In the genomic region with DNA sequence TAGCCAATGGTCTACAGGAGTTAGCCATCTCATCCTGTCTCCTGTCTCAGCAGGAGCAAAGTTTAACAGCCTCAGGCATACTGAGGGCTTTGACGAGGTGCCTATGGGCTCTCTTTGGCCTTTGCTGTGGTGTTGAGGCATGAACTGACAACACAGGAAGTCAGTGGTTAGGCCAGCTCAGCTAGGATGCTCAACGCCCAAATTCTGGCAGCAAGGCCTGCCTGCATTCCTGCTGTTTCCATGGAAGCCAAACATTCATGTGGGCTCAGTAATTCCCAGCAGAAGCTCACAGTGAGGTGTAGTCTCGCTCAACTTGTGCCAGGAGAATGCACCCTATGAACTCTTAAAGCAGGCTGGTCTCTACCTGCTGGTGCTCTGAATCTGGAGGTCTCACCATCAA, we compare ENCODE assay signal across 12 mouse cellular contexts. TPM values are rescaled to one million over a fixed set of nuclear protein-coding genes. Genes with fewer than 3 reads are reported as not detected.
A peak's percentile ranks its signal among the peaks of the same experiment; 100 is the strongest.
DNase-seq lines count a peak whose midpoint lies in the region; ATAC-seq and TF ChIP-seq lines count a peak whose summit lies in the region.
"Had no signal": no experiment of that assay in that cellular context is flagged by ENCODE, and none has a peak within 500 bp of the region (broad histone marks: within the 10 kb centered on the region; RNA-seq: fewer than 3 reads in every experiment).

No protein-coding gene starts in this region.

- no peak for TF ChIP-seq CTCF in gastrocnemius, adult 2 months (IDR thresholded peaks at IDR 0.05)
- TF ChIP-seq CTCF in Patski (IDR thresholded peaks at IDR 0.05) = no peak

- H3K4me1 ChIP-seq in intestine, embryonic 15.5 days (replicated peaks) = no peaks in the 10 kb centered on the region
- H3K4me1 ChIP-seq: embryonic facial prominence, embryonic 12.5 days; liver, embryonic 15.5 days had no signal

- no peak overlapping the region for H3K4me3 ChIP-seq in gastrocnemius, adult 2 months
- H3K4me3 ChIP-seq in intestine, embryonic 15.5 days (replicated peaks) = no peak overlapping the region
- H3K4me3 ChIP-seq: embryonic facial prominence, embryonic 12.5 days; liver, embryonic 15.5 days had no signal

- peak; percentile 21 for DNase-seq in gastrocnemius, adult 2 months
- DNase-seq in gastrocnemius, adult 8-10 months (ENCODE audit: low spot score in 2 of 2) = no peak
- DNase-seq in left cerebral cortex, postnatal 14 days (ENCODE audit: low spot score in 2 of 2) = peak; percentile 37 to 63
- no peak for DNase-seq in left cerebral cortex, adult 11 months (ENCODE audit: low spot score)
- peak; percentile 71 for DNase-seq in Patski (ENCODE audit: low read depth, low spot score)
- DNase-seq in lung, postnatal 10 days = peak; percentile 52
- no peak for DNase-seq in adrenal gland, adult 18-20 months (ENCODE audit: low spot score in 2 of 2)
- DNase-seq: kidney, postnatal 14 days; spleen, adult 18-20 months had no signal

- in situ Hi-C loops in Patski (cut with MboI; ENCODE audit: low pct_unique_long_range_greater_than_20kb) = no loop called here

- CTCF ChIA-PET in Patski (lab: Charles Lee) = interaction anchor here (1.4 to 1.5 kb wide), 2 partner anchors 21 to 31 kb away, joined by 3 to 6 read pairs; no protein-coding TSS in a partner anchor

- no peak overlapping the region for H3K9ac ChIP-seq in intestine, embryonic 15.5 days
- H3K9ac ChIP-seq: embryonic facial prominence, embryonic 12.5 days; liver, embryonic 15.5 days had no signal

- 57% methylated on average over 3 of the region's 3 CpGs for WGBS in intestine, embryonic 15.5 days

- no peaks in the 10 kb centered on the region for H3K36me3 ChIP-seq in intestine, embryonic 15.5 days
- H3K36me3 ChIP-seq: embryonic facial prominence, embryonic 12.5 days; liver, embryonic 15.5 days had no signal

- POLR2A ChIA-PET in Patski (lab: Charles Lee) = interaction anchor here (1.0 kb wide), 1 partner anchor 23 kb away, joined by 4 read pairs; no protein-coding TSS in a partner anchor

- H3K4me2 ChIP-seq in intestine, embryonic 15.5 days (replicated peaks) = no peak overlapping the region
- H3K4me2 ChIP-seq: embryonic facial prominence, embryonic 12.5 days; liver, embryonic 15.5 days had no signal

- H3K27ac ChIP-seq in gastrocnemius, adult 2 months = no peak overlapping the region
- H3K27ac ChIP-seq in intestine, embryonic 15.5 days = no peak overlapping the region
- H3K27ac ChIP-seq: embryonic facial prominence, embryonic 12.5 days; liver, embryonic 15.5 days had no signal

- peak; percentile 93 for ATAC-seq in Patski
- ATAC-seq in intestine, embryonic 15.5 days = no peak

- intact Hi-C loops in gastrocnemius, adult 2 months (cut with DNase I) = loop anchor here (2.0 kb wide), 1 partner anchor 69 kb away; no protein-coding TSS in a partner anchor
- intact Hi-C loops in left cerebral cortex, postnatal 14 days (cut with DNase I) = loop anchor here (5.0 kb wide), 1 partner anchor 126 kb away; no protein-coding TSS in a partner anchor

- H3K9me3 ChIP-seq in intestine, embryonic 15.5 days = no peaks in the 10 kb centered on the region
- H3K9me3 ChIP-seq: embryonic facial prominence, embryonic 12.5 days; liver, embryonic 15.5 days had no signal

- no peaks in the 10 kb centered on the region for H3K27me3 ChIP-seq in Patski
- no peaks in the 10 kb centered on the region for H3K27me3 ChIP-seq in intestine, embryonic 15.5 days (replicated peaks)
- H3K27me3 ChIP-seq: embryonic facial prominence, embryonic 12.5 days; liver, embryonic 15.5 days had no signal

RNA-seq across cellular contexts. Expression of gene Pex3, which starts 43.1 kb away (rescaled TPM):
- total RNA-seq in gastrocnemius, adult 2 months (2021) = 10 to 100 TPM in 1 of 2 experiments, 1 to 10 TPM in 1; 8.7 to 10.2 TPM
- 1 to 10 TPM; 8.5 to 9.7 (median 8.9) TPM for total RNA-seq in gastrocnemius, adult 8-10 months (2022)
- 10 to 100 TPM; 22.7 to 29.1 TPM for total RNA-seq in left cerebral cortex, postnatal 14 days (2021)
- 21.7 TPM for polyA plus RNA-seq in Patski (2021)
- polyA plus RNA-seq in intestine, embryonic 15.5 days (2015; fragmentation: Nextera tagmentation; extraction: Ambion mirVana) = 19.4 and 21.0 TPM in 2 replicates
- total RNA-seq in adrenal gland, adult 18-20 months (2021) = 10 to 100 TPM; 30.0 to 40.5 TPM

RNA-seq across cellular contexts. Expression of gene Adat2, which starts 43.4 kb away (rescaled TPM):
- 1 to 10 TPM; 2.9 to 3.3 TPM for total RNA-seq in gastrocnemius, adult 2 months (2021)
- total RNA-seq in gastrocnemius, adult 8-10 months (2022) = 1 to 10 TPM; 2.9 to 3.4 (median 3.2) TPM
- total RNA-seq in left cerebral cortex, postnatal 14 days (2021) = 1 to 10 TPM; 7.8 to 8.0 TPM
- 8.8 TPM for polyA plus RNA-seq in Patski (2021)
- 3.3 and 4.0 TPM in 2 replicates for polyA plus RNA-seq in intestine, embryonic 15.5 days (2015; fragmentation: Nextera tagmentation; extraction: Ambion mirVana)
- total RNA-seq in adrenal gland, adult 18-20 months (2021) = 1 to 10 TPM; 2.1 to 3.5 TPM

Comparison
In these comparisons a context has a peak if more than half of its experiments do, and no peak if none do; other contexts are left out.
1. DNase-seq: peak in gastrocnemius, adult 2 months (single experiment), left cerebral cortex, postnatal 14 days (2 of 2), Patski (single experiment) and lung, postnatal 10 days (single experiment); none in gastrocnemius, adult 8-10 months (0 of 2), left cerebral cortex, adult 11 months (single experiment) and adrenal gland, adult 18-20 months (0 of 2).